Mouse (Mus musculus): Measurements from ENCODE around the gene Zfyve26.

DNA sequence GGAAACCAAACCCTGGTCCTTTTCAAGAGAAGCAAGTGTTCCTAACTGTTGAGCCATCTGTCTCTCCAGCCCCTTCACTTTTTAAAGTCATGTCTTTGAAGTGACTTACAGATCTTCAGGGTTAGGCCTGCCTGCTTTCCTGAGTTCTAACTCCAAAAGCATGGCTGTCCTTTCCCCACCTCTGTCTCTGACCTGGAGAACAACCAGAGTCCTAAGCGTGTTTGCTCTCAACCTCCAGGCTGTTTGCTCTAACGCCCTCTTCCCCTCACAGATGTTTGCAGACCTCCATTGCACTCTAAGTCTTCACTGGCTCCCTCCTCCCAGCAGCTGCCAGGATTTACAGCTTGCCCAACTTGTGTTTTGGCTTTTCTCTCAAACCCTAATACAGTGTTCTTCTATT lies 30.6 kb upstream of the Zfyve26 start:
- TF ChIP-seq MAFK (IDR thresholded peaks at IDR 0.05; ENCODE audit: insufficient read depth, low read depth, low read length) (no peak), ZNF384 (IDR thresholded peaks at IDR 0.05; ENCODE audit: low read depth, low read length) (no peak)
